Mouse (Mus musculus) layer of hippocampus, adult 9-10 months (tissue): Measurements from ENCODE around the gene Gm20388.
"Not testable (repeated sequence)": the region's sequence is repeated elsewhere in the genome, so short reads cannot be mapped to it uniquely, and the experiment has no call there.

Experiments used
- DNase-seq: peaks from one replicate; pipeline ENCODE4 v3.0.0; 2022; ENCODE audit warnings: low spot score

Gene Gm20388

GRCm38 (mm10) chr8:120318476-120318991, 407.9 kb downstream of the Gm20388 start:
- no peak for DNase-seq

GRCm38 (mm10) chr8:120319449-120319848, 408.8 kb downstream of the Gm20388 start:
- DNase-seq, result no peak

DNA sequence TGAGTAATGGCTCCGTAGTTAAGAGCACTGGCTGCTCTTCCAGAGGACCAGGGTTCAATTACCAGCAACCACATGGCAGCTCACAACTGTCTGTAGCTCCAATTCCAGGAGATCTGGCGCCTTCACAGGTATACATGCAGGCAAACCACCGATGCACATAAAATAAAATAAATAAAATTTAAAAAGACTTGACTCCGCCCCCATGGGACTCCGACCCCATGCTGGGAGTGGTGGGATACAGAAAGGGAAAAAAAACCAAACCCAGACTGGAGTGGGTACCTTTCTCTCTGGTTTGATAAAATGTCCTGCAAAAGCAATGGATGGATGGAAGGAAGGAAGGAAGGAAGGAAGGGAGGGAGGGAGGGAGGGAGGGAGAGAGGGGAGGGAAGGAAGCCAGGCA, 409.5 kb downstream of the Gm20388 start:
- DNase-seq, result no peak

DNA sequence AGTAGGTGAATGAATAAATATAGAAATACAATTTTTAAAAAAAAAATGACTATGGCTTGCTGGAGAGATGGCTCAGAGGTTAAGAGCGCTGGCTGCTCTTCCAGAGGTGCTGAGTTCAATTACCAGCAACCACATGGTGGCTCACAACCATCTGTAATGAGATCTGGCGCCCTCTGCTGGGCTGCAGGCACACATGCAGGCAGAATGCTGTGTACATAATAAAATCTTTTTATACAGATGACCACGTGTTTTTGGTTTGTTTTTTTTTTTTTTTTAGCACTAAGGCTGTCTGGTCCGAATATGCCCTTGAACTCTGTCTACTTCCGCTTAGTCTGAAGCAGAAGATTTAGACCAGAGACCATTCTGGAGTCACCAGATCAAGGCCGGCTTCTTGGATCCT, 411.1 kb downstream of the Gm20388 start:
- DNase-seq, result no peak

DNA sequence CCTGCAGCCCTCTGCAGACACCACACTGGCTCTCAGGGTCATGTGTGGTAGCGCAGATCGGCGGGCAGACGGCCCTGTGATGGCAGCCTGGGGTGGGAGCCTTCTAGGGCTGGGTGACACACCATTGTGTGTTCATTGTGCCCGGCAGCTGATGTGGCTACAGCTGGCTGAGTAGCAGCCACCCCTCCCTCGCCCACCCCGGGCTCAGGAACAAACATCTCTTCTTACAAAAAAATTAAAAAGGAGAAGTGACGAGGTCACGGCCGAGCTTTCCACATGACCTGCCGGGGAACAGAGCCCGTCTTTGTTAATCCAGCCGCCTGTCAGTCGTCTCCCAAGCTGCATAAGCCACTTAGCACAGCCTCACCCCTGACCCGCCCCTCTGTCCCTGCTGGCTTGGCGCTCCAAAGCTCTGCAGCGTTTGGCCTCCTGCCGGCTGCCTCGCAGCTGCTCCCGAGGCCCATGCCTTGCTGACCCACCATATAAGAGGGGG, 412.4 kb downstream of the Gm20388 start:
- no peak for DNase-seq

DNA sequence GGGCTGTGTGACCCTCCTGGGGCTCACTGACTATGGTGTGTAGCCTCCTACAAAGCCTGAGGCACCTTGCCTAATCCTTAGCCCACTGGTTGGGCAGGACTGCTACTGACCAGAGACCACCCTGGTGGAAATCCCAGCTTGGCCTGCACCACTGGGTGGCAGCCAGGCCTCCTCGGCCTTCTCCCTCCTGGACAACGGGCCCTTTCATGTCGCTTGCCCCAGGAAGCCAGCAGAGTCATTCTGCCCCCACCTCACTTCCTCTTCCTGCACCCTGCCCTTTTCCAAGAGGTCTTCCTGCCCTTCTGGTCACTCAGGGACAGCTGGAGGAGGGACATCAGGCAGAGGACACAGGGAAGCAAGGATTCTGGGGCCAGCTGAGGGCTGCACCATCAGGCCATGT, 413.9 kb downstream of the Gm20388 start:
- no peak for DNase-seq

DNA sequence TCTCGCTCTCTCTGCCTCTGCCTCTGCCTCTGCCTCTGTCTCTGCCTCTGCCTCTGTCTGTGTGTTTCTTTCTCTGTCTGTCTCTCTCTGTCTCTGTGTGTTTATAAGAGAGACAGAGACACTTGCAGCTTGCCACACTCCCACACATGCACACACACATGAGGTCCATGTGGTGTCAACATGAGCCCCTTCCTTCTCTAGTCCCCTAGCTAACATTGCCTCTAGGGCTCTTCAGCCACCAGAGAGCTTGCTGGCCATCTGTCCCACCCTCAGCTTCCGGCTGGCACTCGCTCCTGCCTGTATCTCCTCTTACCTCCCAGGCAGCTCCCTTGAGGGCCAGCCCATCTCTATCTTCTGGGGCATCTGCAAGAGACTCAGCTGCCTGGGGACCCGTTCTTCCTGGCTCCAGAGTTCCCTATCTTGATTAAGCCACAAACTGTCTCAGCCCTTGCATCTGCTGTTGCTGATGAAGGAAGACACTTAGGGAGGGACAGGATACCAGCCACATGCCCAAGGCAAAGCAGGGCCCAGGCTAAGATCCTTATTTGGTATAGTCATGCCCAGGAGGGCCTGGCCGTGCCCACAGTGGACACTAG, 414.6 kb downstream of the Gm20388 start:
- no peak for DNase-seq

DNA sequence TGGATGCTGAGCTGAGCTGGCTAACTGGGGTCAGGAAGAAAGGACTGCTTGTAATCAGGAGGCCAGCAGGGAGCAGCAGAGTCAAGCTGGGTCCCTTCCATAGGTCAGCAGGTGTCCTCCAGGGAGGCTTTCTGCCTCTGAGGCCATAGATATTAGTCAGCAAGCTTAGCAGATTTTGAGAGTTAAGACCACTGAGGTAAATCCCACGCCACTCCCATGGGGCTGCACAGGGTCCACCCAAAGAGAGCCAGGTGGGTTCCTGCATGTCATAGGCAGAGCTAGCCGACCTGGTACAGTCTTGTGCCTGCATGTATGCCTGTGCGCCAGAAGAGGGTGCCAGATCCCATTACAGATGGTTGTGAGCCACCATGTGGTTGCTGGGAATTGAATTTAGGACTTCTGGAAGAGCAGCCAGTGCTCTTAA, 416.5 kb downstream of the Gm20388 start:
- DNase-seq, result no peak

DNA sequence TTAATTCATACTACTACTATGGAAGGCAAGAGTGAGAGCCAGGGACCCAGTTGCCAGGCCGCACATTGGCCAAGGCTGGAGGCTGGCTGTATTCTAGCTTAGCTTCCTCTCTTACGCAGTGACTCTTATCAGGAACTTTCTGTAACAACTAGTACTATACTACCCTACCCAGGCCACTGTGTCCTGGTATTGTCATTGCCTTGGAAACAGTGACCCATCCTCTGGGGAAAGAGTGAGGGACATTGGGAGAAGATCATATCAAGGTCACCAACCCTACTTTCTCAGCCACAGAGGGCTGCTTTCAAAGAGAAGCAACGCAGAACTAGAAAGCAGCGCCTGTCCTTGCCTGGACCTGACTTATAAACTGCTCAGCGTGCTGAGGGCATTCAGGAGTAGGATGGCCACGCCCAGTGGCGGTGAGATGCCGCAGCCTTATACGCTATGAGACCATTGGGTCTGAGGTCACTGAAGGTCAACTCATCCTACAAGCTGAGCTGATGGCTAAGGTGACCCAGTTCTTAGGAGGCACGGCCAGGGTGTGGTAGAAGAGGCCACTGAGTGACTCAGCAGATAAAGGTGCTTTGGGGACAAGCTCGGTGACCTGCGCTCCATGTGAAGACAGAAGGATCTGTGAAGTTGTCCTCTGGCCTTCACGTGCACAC, 417.9 kb downstream of the Gm20388 start:
- DNase-seq, result no peak

GRCm38 (mm10) chr8:120329030-120329748, 418.5 kb downstream of the Gm20388 start:
- no peak for DNase-seq

GRCm38 (mm10) chr8:120331027-120331426, 420.4 kb downstream of the Gm20388 start:
- no peak for DNase-seq

DNA sequence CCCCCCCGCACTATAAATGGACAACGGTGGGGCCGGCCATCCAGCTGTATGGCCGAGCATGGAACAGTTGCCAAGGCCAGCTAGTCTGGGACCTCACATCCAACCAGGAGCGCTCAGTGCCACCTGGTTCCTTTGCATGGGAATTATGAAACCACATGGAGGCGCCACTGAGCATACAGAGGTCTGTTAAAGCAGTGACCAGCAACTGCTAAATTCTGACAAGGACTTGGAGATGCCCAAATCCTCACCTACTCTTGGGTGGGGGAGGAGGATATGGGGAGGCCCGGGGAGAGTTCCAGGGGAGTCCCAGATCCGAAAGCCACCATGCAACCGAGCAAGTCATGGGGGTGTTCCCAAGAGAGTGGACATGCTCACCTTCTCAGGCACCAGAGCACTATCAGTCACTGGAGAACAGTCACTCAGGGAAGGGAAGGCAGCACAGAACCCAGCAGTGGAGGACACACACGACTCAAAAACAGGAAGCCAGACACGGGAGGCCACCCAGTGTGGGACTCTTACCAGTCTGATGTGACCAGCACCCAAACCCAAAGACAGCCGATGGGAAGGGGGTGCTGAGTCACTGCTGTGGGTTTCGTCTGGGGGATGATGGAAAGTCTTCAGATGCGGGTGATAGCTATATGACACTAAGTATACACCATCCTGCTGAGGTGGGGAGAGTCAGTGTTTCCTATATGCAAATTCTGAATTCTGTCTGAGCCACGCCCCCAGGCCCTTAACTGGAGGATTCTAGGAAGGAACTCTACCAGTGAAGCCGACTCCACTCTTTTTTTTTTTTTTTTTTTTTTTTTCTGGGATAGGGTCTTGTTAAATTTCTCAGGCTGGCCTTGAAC, 422.0 kb downstream of the Gm20388 start:
- DNase-seq, result no peak

- no peak for DNase-seq
These were observed 423.0 kb downstream of the Gm20388 start for GRCm38 (mm10) chr8:120333681-120334080.

DNA sequence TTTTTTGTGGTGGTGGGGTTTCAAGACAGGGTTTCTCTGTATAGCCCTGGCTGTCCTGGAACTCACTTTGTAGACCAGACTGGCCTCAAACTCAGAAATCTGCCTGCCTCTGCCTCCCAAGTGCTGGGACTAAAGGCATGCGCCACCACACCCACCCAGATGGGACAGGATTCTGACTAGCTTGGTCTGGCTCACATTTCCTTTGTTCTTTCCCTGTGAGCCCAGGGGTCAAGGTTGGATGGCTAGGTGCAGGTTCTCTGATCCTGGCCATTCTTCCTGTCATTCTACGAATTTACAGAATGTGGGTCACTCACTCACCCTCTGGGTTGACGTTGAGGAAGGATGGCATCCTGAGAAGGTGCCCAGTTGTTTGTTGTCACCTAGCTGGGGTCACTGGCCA, 423.6 kb downstream of the Gm20388 start:
- DNase-seq, result not testable (repeated sequence)

GRCm38 (mm10) chr8:120334878-120335261, 424.2 kb downstream of the Gm20388 start:
- no peak for DNase-seq

GRCm38 (mm10) chr8:120335262-120336086, 424.8 kb downstream of the Gm20388 start:
- no peak for DNase-seq

GRCm38 (mm10) chr8:120336087-120336380, 425.4 kb downstream of the Gm20388 start:
- no peak for DNase-seq

DNA sequence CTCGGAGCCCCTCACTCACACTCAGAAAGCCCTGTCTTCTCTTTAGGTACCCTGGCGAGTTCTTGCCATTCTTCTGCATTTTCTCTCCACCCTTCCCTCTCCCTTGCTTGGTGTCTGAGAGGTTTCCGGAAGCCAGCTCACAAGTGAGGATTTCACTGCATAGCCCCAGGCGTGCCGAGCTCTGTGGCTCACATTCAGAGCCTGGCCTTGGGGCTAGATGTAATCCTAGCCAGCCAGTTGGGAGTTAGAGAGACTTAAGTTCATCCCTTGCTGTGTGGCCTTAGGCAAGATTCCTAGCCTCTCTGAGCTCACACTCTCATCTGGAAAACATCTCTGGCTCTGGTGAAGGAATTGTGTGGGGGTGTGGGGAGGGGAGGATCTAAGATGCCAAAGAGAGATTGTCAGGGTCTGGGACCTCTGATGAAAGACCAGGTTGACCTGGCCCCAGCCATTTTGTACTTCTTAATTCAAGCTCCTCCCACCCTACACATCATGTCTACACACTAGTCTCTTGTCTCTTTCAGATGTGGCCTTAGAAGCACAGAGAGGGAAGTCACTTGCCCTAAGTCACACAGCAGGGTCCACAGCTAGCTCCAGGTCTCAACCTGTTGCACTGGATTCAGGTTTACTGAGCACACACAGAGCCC, 426.4 kb downstream of the Gm20388 start:
- no peak for DNase-seq

- no peak for DNase-seq
These were observed 427.0 kb downstream of the Gm20388 start for GRCm38 (mm10) chr8:120337627-120338026.

DNA sequence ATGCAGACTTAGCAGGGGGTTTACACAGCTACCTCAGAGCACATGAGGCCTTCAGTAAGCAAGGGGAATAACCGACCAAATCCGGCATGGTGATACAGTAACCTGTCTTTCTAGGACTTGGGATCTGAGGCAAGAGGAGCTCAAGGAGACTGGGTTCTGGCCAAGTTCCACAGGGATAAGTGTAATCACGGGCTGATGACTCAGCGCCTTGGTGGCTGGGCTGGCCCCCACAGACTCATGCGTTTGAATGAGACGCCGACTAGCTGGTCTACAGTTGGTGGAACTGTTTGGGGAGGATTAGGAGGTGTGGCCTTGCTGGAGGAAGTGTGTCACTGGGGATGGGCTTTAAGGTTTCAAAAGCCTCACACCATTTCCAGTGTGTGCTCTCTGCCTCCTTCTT, 428.0 kb downstream of the Gm20388 start:
- DNase-seq, result no peak

DNA sequence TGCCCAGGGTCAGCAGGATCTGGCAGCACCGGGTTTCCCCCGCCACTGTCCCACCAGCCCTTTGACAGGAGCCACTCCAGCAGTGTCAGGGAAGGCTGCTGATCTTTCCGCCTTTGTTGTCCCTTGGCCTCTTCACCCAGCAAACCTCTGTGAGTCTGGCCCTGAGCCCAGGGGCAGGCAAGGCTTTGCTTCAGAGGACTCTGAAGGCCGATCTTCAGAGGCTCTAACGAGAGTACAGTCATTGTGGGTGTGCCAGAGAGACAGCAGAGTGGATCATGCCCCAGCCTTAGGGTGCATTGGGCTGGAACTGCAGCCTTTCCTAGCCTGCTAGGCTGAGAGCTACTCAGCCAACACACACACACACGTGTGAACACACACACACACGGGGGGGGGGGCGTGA, 429.1 kb downstream of the Gm20388 start:
- DNase-seq, result no peak
